Mouse (Mus musculus) retina, postnatal 1 day (tissue): ENCODE results near the gene A930009A15Rik.

Experiments
- DNase-seq: peaks from one replicate; pipeline ENCODE4 v3.0.0-alpha.2; 2012

A930009A15Rik gene

GRCm38 (mm10) chr10:115569712-115570491 is at the start of gene A930009A15Rik:
Gene A930009A15Rik, plus strand, starts transcription at chr10:115569986.
- peak; percentile 57 for DNase-seq

DNA sequence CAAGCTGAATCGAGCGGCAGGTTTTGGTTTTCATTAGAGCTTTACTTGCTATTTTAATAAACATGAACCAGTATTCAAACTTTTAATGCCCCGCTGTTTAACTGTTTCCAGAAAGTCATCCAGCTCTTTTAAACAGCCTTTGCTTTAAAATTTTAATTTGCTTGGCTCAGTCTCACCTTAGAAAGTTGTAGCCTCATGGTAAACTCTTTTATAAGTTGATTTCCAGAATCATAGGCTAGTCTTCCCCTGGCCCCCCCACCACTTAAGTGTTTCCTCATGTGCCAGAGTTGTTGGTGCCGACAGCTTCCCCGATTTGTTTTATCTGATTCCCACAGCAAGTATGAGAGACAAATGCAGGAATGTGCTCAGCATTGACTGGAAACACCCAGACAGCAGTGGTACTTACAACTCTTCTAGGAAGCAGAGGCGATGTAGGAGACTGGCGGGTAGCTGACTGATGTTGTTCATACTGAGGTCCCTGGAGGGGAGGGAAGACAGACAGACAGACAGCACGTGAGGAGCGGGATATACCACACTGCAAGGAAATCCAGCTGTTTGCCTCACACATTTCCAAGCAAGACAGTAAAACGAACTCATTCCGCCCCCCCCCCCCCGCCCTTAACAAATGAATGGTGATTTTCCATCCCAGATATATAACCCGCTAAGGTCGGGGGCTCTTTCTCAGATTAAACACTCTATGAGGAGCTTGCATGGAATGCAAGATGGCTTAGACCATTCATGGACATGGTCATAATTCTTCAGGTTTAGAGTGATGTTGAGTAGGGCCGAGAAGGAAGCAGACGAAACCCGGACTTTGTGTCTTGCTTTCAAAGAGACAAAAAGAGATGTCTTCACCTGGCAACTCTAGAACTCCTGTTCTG is 49.3 kb upstream of the A930009A15Rik start:
- DNase-seq, result peak; percentile 5

GRCm38 (mm10) chr10:115521081-115521451 is 48.7 kb upstream of the A930009A15Rik start:
- peak; percentile 7 for DNase-seq

- DNase-seq, result no peak
Observed at GRCm38 (mm10) chr10:115528892-115529291, 40.9 kb upstream of the A930009A15Rik start.

DNA sequence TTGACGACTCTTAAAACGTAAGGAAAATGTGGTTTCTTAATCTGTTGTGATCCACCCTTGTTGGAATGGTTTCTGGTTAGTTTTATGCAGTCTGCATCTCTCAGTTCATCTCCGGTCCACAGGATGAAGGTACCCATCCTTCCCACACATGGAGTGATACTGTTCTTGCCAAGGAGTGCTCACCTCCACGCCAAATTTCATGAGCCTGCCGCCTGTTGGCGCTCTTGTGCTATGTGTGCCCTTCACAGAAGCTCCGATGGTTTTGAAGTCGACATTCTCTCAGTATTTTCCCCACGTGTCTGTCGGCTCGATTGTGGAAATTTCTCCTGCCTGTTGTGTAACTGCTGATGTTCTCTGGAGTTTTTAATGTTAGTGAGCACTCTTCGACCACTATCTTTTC is 40.0 kb upstream of the A930009A15Rik start:
- no peak for DNase-seq

GRCm38 (mm10) chr10:115530746-115531145 is 39.0 kb upstream of the A930009A15Rik start:
- no peak for DNase-seq

DNA sequence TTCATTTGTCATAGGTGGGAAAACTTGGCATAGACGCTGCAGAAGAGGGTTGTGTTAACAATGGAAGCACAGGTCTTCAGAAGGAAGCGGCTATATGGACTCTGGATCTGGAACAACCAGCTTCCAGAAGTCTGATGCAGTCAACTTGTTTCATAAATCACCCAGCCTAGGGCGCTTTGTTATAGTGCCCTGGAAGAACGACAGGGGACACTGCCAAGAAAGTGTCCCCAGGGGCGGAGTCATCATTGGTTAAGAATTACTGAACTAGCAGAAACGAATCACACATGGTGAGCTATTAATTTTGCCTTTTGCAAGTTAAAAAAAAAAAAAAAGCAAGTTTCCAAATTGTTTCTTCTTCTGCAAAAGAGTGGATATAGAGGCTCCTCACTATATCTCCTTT is 26.9 kb upstream of the A930009A15Rik start:
- no peak for DNase-seq

GRCm38 (mm10) chr10:115550253-115550652 is 19.5 kb upstream of the A930009A15Rik start:
- peak; percentile 15 for DNase-seq

DNA sequence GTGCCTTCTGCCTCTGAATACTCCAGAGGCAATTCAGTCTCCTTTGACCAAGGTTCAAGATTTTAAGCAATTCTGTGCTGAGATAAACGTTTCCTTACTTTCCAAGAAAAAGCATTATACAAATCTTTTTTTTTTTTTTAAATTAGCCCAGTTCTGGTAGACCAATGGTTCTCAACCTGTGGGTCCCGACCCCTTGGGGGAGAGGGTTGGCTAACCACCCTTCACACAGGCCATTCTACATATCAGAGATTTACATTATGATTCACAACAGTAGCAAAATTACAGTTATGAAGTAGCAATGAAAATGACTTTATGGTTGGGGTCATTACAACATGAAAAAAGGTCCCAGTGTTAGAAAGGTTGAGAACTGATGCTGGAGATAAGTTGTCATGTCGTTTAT is 18.7 kb upstream of the A930009A15Rik start:
- DNase-seq, result no peak

GRCm38 (mm10) chr10:115553352-115554113 is 16.3 kb upstream of the A930009A15Rik start:
- no peak for DNase-seq

DNA sequence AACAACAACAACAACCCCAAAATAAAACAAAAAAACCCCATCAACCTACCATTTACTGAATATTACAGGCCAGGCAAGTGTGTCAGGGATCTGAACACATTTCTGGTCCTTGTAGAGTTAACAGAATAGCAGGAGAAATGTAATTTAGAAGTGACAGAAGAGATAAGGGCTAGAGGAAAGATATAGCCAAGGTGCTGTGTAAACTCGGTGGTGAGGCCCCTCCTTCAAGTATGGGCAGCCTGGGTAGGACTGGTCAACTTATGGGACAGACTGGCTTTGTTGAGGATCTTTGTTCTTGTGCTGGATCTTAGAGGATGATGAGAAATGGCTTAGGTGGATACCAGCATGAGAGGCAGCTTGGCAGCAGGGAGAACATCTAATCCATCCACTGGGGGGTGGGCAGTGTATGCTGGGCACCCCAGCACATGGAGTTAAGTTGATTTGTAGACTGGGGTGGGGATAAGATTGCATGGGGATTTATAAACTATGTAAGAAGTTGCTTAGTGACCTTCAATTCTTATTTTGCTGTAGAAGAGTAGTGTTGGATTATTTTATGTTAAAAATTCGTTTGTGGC is 14.5 kb upstream of the A930009A15Rik start:
- no peak for DNase-seq

DNA sequence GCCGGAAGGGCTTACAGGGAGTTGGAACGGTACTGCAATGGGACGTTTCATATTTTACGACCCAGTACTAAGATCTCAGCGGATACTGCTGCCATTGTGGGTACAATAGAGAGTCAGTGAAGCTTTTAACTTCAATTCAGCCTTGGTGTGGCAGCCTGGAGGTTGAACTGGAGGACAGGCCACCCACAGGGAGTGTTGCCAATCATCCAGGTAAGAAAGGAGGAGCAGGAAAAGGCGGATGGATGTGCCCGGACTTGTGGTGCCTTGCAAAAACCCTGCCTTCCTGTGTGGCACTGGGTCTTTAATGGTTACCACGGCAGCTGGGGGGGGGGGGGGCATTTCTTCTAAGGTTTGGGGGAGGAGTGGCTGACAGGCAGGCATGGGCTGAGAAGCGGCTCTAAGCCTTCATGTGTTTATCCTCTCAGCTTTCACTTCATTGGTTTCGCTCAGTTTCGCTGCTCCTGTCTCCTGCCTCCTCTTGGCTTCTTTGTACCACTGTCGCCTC is 13.0 kb upstream of the A930009A15Rik start:
- DNase-seq, result peak; percentile 67

GRCm38 (mm10) chr10:115561136-115561880 is 8.5 kb upstream of the A930009A15Rik start:
- DNase-seq, result no peak

DNA sequence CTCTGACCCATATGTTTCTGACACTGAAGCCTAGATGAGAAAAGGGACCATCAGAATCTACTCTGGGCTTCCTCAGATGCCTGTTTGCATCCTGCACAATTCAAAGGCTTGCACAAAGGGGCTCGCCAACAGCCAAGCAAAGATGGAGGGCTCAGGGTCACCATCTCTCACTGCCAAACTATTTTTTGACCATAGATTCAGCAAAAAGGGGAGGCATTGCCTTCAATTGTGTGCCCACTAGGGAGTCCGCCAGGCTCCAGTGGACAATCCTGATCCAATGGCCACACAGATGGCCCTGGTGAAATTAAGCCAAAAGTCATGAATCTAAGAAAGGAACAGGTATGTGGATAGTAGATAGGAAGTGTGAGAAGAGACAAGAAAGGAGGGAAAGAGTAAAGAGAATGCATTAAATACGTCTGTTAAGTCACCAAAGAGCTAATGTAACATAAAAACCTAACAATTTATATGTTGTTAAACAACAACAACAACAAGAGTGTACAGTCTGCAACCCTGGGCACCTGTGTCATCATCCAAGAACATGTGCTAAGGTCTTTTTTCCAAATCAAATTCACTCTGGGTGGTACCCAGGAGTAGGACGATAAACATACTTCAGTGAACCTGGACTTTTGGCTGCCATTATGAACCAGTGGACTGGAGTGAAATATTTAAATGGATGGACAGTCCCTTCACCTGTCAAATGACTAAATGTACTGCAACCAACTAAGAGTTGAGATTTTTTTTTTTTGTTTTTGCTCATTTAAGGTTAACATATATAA is 6.7 kb upstream of the A930009A15Rik start:
- no peak for DNase-seq

DNA sequence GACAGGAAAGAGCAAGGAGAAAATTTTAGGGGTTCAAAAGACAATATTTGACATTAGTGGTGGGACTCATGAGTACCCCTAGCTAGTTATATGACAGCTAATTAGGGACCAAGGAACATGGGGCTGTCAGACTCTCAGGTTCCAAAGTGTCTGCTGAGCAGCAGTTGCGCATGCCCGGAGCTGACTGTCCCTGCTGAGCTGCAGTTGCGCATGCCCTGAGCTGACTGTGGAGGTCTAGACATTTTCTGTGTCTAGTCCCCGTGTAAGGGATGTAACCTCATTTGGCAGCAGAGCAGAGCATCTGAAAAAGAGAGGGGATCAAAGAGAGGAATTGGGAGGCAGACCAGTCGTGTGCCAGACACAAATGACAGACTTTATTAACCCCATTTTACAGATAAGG is 5.8 kb upstream of the A930009A15Rik start:
- no peak for DNase-seq

DNA sequence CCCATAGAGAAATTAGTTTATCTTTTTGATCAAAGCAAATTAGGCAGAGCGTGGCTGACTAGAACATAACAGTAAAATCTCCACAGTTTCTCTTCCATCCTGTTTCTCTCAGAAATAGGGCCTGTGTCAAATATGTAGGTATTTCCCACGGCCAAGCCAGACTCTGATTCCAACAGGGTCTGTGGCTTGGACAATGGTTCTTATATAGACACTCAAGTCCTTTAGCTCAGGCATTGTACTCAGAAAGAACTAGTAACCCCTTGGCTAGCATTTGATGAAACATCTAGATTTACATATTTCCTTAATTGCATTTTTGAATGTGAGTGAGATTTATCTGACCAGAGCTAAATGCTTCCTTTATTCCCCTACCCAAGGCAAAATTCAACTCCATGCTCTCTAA is 791 bp downstream of the A930009A15Rik start:
- DNase-seq, result peak; percentile 38

GRCm38 (mm10) chr10:115571317-115571716 is 1.5 kb downstream of the A930009A15Rik start:
- DNase-seq, result peak; percentile 95

DNA sequence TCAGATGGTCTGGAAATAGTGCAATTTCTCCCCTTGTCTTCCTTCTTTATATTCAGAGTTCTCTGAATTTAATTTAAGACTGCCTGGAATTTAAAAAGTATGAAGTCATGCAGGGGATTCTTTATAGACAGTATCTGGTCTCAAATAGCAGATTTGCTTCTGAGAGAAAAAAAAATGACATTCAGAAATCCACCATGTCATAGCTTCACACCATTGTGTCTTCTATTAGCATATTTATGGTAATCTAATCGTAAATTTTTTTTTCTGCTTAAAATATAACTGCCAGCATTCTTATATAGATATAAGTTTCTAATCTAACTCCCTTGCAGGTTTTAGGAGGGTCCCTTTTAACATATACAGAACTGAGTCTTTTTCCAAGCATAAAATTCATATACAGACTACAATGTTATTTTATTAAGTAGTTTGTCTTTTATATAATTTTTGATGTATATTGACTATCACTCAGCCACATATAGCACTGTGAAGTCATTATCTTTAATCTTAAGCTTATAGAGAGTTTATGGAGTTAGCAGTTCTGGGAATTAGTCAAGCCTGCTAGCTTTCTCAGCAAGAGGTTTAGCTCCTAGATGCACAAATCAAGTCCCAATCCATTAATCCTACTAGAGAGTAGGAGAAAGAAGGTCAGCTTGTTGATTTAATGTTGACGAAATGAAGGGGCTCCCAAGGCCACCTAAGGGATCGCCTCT is 2.1 kb downstream of the A930009A15Rik start:
- peak; percentile 67 for DNase-seq

GRCm38 (mm10) chr10:115579076-115579475 is 9.3 kb downstream of the A930009A15Rik start:
- no peak for DNase-seq

DNA sequence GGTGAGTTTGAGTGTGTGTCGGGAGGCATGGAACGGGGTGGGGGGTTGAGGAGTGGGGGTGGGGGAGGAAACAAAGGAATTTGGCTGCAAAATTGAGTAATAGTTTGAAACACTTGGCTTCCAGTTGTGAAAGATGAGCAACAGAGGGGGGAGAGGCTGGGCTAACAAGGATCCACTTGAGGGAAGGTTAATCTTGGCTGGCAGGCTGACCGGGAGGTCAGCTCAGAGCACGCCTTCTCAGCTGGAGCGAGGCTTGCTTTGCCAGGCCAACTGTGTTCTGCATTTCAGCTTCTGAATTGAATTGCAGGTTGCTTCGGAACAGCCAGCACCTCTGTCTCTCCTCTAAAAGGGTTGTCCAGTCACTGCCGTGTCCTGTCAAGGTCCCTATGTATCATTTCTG is 9.7 kb downstream of the A930009A15Rik start:
- peak; percentile 76 for DNase-seq
